Mouse (Mus musculus) kidney, postnatal 14 days (tissue): ENCODE measurements around the gene 2900026A02Rik.

Experiments
- DNase-seq: peaks from one replicate; pipeline ENCODE4 v3.0.0; 2022; ENCODE audit warnings: mixed read lengths

Gene 2900026A02Rik

DNA sequence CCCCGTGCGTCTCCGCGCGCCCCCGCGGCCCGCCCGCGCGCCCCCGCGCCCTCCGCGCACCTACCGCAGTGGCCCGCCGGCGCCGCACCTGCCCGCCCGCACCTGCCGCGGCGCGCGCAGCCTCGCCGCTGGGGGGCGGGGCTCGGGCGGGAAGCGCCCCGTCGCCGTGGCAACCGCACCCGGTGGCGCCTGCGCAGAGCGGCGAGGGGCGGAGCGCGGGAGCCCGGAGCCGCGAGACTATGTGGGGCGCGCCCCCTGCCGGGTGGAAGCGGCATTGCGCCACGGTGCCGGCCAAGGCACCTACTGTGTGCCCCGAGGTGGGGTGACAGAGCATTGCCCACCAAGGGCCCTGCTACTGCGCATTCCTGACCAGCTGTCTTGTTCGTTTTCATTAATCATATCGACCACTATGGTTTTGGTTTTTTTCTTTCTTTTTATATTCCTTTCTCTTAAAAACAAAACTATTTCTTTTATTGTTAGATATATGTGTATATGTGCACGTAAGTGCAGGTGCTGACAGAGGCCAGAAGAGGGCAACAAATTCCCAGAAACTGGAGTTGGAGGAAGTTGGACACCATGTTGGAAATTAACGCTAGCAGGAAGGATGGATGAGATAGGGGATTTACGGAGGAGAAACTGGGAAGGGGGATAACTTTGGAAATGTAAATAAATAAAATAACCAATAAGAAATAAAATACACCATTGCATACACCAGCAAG lies at the start of gene 2900026A02Rik:
Gene 2900026A02Rik (minus strand): TSS at position 90 of the 719 bp plus-strand sequence.
- DNase-seq = peak; percentile 92

- DNase-seq = no peak
Measured at GRCm38 (mm10) chr5:113270043-113270442, 49.0 kb upstream of the 2900026A02Rik start.

- no peak for DNase-seq
Measured at GRCm38 (mm10) chr5:113268246-113268645, 47.2 kb upstream of the 2900026A02Rik start.

GRCm38 (mm10) chr5:113265637-113266036 lies 44.6 kb upstream of the 2900026A02Rik start:
- no peak for DNase-seq

- DNase-seq = no peak
Measured at GRCm38 (mm10) chr5:113250806-113251205, 29.8 kb upstream of the 2900026A02Rik start.

GRCm38 (mm10) chr5:113249263-113249930 lies 28.4 kb upstream of the 2900026A02Rik start:
- no peak for DNase-seq

DNA sequence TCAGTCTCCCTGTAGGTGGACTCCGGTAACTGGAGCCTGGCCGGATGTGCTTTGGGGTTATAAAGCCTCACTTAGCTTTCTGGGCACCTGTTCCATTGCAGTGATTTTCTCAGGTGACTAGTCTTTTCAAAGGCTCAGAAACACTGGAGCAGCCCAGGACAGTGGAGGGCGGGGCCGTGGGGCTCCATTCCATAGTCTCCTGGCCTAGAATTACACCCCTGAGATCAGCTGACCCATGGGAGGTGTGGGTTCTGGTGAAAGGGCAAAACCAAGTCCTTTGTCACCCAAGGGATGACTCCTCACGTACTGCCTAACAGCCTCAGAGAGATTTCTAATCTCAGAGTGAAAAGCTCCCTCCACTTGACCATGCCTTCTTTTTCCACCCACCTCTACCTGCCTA lies 9.2 kb upstream of the 2900026A02Rik start:
- peak; percentile 17 for DNase-seq

DNA sequence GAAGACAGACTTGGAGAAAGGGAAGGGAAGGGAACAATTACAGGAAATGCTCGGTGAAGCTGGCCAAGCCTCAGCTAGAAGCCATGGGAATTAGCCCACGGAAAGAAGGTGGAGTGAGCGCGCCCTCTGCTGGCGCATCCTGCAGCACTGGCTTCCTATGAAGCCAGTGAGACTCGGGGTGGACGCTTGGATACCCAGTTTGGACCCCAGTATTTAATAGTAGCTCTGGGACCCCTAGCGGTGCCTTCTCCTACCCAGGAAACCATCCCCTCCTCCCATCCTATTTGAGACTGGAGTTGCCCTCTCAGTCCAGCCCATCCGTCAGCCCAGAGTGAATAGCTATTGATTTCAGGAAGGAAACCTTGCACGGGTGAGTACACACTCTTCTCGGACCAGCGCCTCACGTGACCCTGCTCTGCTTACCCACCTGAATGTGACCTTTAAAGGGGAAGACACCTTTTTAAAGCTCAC lies 5.6 kb upstream of the 2900026A02Rik start, which contains the start of gene Tmem211:
Gene Tmem211 (plus strand): TSS at position 278 of the 471 bp plus-strand sequence.
- peak; percentile 92 for DNase-seq

GRCm38 (mm10) chr5:113225686-113226435 lies 4.8 kb upstream of the 2900026A02Rik start:
- DNase-seq = no peak

DNA sequence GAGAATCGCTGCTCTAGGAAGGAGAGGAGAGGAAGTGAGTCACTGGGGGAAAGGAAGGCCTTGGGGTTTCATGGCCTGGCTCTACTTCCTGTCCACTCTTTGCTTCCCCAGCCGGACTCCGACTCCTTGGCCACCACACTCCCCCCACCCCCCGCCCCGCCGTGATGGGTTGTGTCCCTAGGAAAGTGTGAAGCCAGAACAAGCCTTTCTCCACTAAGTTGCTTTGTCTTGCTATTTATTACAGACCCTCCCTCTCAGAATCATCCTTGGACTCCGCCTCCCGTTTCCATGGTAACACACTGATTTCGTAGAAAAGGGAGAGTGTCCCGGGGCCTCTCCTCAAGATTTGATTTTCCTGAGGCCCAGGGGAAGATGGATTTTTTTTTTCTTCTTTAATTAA lies 4.2 kb upstream of the 2900026A02Rik start:
- DNase-seq = peak; percentile 34

DNA sequence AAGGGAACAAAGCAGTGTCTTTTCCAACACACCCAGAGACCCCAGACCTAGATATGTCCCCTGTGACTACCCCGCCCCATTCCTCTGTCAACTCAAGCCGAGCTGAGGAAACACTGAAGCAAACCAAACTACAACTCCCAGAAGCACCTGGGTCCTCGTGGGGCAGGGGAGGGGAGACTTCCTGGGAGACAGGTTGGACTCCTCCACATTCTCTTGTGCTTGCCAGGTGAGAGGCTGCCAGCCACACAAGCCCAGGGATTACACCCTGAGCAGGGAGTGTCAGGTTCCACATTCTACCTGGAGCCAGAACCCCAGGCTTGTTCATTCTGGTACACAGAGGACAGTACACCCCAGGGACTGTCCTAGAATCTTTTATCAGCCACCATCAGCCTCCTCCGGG lies 2.9 kb upstream of the 2900026A02Rik start:
- no peak for DNase-seq

GRCm38 (mm10) chr5:113220383-113221146 lies 471 bp downstream of the 2900026A02Rik start:
- DNase-seq = peak; percentile 87

DNA sequence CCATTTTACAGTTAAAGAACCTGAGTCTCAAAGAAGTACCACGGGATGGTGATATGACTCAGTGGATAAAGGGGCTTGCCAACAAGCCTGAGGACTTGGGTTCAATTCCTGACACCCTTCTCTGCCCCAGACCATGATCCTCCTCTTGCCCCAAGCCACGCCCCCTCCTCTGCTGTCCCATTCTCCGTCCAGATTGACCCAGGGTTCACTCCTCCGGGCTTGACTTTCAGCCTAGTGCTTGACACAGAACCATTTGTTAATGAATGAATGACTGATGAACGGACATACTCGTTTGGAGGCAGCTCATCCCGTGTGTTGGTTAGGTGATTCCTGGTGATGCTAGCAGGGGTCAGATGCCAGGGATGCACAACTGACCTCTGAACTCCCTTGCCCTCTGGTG lies 1.2 kb downstream of the 2900026A02Rik start:
- no peak for DNase-seq

DNA sequence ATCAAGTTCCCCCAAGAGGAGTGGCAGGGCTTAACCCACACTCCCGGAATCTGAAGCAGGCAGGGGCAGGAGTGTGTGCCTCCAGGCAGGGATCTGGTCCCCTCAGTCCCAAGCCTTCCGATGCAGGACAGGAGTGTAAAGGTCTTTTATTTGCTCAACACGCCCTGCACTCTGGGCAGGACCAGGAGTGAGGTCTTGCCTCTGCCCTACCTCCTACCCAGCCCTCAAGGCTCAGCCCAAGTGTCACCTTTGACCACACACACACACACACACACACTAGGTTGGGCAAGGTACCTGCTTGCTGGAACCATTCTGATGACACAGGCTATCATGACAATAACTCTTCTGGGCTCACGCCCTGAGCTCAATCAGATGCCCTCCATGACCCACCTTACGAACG lies 1.6 kb downstream of the 2900026A02Rik start:
- peak; percentile 52 for DNase-seq

- peak; percentile 39 for DNase-seq
Measured at GRCm38 (mm10) chr5:113218617-113219235, 2.3 kb downstream of the 2900026A02Rik start.

DNA sequence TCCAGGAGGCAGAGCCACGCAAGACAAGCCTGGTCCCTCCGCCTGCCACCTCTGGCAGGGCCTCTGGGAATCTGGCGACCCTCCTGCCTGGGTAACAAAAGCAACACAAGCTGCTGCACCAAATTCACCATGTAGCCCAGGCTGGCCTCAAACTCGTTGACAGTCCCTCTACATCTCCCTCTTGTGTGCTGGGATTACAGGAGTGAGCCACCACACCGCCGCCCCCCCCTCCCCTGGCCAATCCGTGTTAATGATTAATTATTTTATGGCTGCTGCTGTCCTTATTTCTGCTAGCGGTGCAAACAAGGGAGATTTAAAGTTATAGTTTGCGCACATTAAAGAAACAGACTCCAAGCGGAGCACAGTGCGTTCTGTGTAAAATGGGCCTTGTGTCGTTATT lies 4.0 kb downstream of the 2900026A02Rik start:
- DNase-seq = peak; percentile 75

- DNase-seq = peak; percentile 81
Measured at GRCm38 (mm10) chr5:113216328-113216960, 4.6 kb downstream of the 2900026A02Rik start.

- peak; percentile 50 for DNase-seq
Measured at GRCm38 (mm10) chr5:113215610-113216011, 5.4 kb downstream of the 2900026A02Rik start.

DNA sequence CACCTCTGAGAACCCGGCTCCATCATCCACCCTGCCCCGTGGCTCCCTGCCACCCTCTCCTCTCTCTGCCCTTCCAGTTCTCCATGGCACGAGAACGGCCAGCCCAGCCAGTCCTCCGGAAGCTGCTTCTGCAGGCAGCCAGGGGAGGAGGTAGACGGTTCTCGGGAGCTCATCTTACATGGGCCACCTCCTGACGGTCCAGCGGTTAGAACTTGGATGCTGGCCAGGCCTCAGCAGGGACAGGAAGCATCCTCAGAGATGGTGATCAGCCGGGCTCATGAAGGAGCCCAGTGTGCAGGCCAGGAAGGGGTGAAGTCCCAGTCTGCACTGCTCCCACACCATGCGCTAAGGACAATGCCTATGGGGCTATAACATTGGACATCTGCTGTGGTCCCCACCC lies 6.6 kb downstream of the 2900026A02Rik start:
- DNase-seq = peak; percentile 84

- no peak for DNase-seq
Measured at GRCm38 (mm10) chr5:113214041-113214440, 7.0 kb downstream of the 2900026A02Rik start.

DNA sequence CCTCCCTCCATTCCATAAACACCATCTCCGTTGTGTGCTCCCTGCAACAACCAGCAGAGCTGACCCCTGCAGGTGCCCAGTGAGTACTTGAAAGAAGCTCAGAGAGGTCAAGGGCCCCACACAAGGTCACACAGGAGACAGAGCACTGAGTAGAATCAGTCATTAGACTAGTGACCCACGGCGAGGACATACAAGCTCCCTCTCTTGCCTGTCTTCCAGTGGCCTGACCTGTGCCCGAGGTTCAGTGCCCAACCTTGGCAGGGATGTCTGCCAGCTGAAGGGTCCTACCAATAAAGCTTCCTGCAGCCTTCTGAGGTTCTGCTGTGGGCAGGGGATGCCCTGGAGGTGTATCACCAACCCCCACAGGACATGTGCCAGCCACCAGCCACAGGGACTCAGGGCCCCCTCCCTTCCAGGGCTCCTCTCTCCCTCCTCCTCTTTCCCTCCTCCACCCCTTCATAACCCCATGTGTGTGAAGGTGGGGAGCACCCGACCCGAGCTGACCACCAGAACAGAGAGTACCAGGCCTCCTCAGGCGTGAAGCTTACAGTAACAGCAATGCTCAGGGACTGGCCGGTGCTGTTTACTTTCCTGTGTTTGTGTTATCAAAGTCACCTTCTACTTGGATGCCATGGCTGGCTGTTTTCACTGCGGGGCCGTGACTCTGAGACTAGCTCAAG lies 8.7 kb downstream of the 2900026A02Rik start:
- DNase-seq = peak; percentile 55
